Mouse (Mus musculus): ENCODE data around the gene Bsn.

DNA sequence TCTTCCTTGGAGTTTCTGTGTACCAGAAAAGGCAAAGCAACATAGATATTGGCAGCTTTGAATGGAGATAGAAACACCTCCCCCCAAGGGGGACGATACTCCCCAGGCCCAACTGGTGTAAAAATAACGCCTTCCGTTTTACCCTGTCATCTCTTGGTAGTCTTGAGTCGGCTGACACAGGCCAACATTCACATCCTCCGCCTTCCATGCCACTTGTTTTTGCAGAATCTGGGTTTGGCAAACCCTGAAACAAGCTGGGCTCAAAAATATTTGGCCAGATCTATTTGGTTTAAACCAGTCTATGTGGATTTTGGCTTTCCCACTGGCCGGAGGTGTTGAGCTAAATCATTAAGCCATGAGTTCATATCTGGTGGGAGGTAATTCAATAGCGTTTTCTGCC lies 1.2 kb downstream of the Bsn start:
- TF ChIP-seq POLR2A (IDR thresholded peaks at IDR 0.05; ENCODE audit: insufficient read depth, low read depth, low read length), result no peak
- TF ChIP-seq CTCF (IDR thresholded peaks at IDR 0.05; ENCODE audit: insufficient read depth, low read depth, low read length), result no peak

Measured in olfactory bulb, adult 2 months (tissue).